Comparison of ENCODE assay signal across 8 mouse cellular contexts in the genomic region with DNA sequence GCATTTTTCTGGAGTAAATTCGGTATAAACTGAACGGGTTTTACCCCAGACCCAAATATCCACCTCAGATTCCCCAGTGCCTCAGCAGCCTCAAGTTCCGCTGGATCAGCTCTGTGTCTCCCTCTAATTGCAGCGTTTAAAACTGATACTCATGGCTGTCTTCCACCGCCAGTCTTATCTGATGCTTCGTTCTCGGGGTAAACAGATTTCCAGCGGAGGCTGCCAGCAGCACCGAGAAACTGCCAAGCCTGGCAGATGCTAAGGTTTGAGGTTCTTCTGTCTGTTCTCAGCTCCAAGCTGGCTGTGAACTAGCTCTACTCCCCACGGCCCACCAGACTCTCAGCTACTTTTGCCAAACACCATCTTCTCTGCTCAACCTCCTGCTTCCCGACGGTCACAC.
DNase-seq lines count a peak whose midpoint lies in the region; ATAC-seq and TF ChIP-seq lines count a peak whose summit lies in the region.

No protein-coding gene starts in this region.

- intact Hi-C loops in left cerebral cortex, postnatal 4 days (cut with DNase I) = loop anchor here (5.0 kb wide), 1 partner anchor 158 kb away; no protein-coding TSS in a partner anchor

- ATAC-seq in embryonic facial prominence, embryonic 15.5 days (ENCODE audit: insufficient number of reproducible peaks, low FRiP score, low TSS enrichment, low read depth) = peak; percentile 34; the same call in 1 of the 2 replicates
- ATAC-seq in heart, postnatal 0 days (ENCODE audit: insufficient read depth, low read depth) = no peak

- DNase-seq in ES-CJ7 (ENCODE audit: low read depth, low spot score) = peak; percentile 37
- DNase-seq in NIH3T3 (ENCODE audit: low read depth) = peak; percentile 53
- peak; percentile 18 for DNase-seq in heart, postnatal 0 days (ENCODE audit: low spot score)
- DNase-seq in left cerebral cortex, postnatal 4 days = peak; percentile 91
- DNase-seq in telencephalon, adult 2 months (ENCODE audit: low read depth, low spot score) = peak; percentile 89
- DNase-seq in embryo, embryonic 11 days = no peak
- DNase-seq in thymus, postnatal 25 days = no peak

- no peak for TF ChIP-seq EP300 in heart, postnatal 0 days (IDR thresholded peaks at IDR 0.05; ENCODE audit: low read depth)

- no peaks in the 10 kb centered on the region for H3K27me3 ChIP-seq in embryonic facial prominence, embryonic 15.5 days
- no peaks in the 10 kb centered on the region for H3K27me3 ChIP-seq in heart, postnatal 0 days (ENCODE audit: control insufficient read depth, insufficient read depth, low read length)

- no peak overlapping the region for H3K9ac ChIP-seq in embryonic facial prominence, embryonic 15.5 days
- H3K9ac ChIP-seq in heart, postnatal 0 days (replicated peaks; ENCODE audit: low read depth, low read length) = no peak overlapping the region

- TF ChIP-seq CTCF in heart, postnatal 0 days (IDR thresholded peaks at IDR 0.05; ENCODE audit: low read depth) = no peak

- H3K27ac ChIP-seq in embryonic facial prominence, embryonic 15.5 days (replicated peaks) = 0 out of 2 replicates have a peak overlapping the region, but pooled peaks have one; percentile 28
- no peak overlapping the region for H3K27ac ChIP-seq in heart, postnatal 0 days (ENCODE audit: low read depth)

- no peaks in the 10 kb centered on the region for H3K9me3 ChIP-seq in embryonic facial prominence, embryonic 15.5 days (replicated peaks)
- H3K9me3 ChIP-seq in heart, postnatal 0 days (replicated peaks; ENCODE audit: control insufficient read depth, low read length) = no peaks in the 10 kb centered on the region

- H3K36me3 ChIP-seq in embryonic facial prominence, embryonic 15.5 days = no peaks in the 10 kb centered on the region
- H3K36me3 ChIP-seq in heart, postnatal 0 days (replicated peaks; ENCODE audit: control insufficient read depth, insufficient read depth, low read length) = no peaks in the 10 kb centered on the region

- no peak overlapping the region for H3K4me2 ChIP-seq in embryonic facial prominence, embryonic 15.5 days (replicated peaks)
- no peak overlapping the region for H3K4me2 ChIP-seq in heart, postnatal 0 days (ENCODE audit: low read depth, low read length)

- no peaks in the 10 kb centered on the region for H3K4me1 ChIP-seq in embryonic facial prominence, embryonic 15.5 days
- no peaks in the 10 kb centered on the region for H3K4me1 ChIP-seq in heart, postnatal 0 days (ENCODE audit: control insufficient read depth, insufficient read depth)

- no peak overlapping the region for H3K4me3 ChIP-seq in embryonic facial prominence, embryonic 15.5 days (replicated peaks)
- no peak overlapping the region for H3K4me3 ChIP-seq in heart, postnatal 0 days (ENCODE audit: low read depth, low read length)

- 40% methylated on average over 12 of the region's 12 CpGs for WGBS in embryonic facial prominence, embryonic 15.5 days
- WGBS in heart, postnatal 0 days = 39% methylated on average over 12 of the region's 12 CpGs

Comparison
In these comparisons a context has a peak if more than half of its experiments do, and no peak if none do; other contexts are left out.
1. DNase-seq: peak in ES-CJ7 (single experiment), NIH3T3 (single experiment), heart, postnatal 0 days (single experiment), left cerebral cortex, postnatal 4 days (single experiment) and telencephalon, adult 2 months (single experiment); none in embryo, embryonic 11 days (single experiment) and thymus, postnatal 25 days (single experiment).